Mouse (Mus musculus): ENCODE results near the gene Gm8122.
"Not testable (repeated sequence)": the region's sequence is repeated elsewhere in the genome, so short reads cannot be mapped to it uniquely, and the experiment has no call there.

The Gm8122 gene

DNA sequence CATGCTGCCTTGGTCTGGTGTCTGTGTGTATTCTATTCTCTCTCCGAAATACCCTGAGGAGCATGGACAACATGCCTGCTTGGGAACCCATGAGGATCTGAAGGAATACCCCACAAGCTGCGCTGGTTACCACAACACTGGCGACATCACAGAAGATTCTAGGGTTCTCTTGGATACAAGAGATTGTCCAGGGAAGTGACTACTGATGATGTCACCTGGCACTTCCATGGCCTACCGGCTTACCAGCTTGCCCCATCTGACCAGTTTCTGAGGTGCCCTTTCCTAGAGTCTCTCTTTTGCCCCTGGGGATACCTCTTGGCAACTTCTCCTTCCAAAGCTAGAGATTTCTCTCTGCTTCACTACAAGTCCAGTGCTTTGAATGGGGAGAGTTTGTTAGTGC is at the start of gene Gm8122:
Gene Gm8122 (minus strand): TSS at position 101 of the 400 bp plus-strand sequence.
- not testable (repeated sequence) for DNase-seq (ENCODE audit: low spot score)

DNA sequence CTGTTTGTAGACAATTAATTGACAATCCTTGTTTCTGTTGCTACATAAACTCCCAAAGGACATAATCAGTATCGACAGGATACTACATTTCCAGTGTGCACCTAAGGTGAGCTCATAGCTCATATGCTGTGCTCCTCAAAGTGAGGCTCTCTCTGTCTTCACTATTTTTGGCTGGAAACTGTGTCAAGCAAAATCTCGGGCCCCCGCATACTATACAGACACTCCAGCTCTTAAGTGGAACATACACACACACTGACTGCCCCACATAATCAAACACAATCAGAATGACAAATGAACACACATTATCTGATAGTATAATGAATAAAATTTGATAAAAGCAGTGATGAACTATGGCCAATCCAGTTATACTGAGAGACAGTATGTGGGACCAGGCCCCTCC is 43.6 kb upstream of the Gm8122 start:
- DNase-seq (ENCODE audit: low spot score), result not testable (repeated sequence)

DNA sequence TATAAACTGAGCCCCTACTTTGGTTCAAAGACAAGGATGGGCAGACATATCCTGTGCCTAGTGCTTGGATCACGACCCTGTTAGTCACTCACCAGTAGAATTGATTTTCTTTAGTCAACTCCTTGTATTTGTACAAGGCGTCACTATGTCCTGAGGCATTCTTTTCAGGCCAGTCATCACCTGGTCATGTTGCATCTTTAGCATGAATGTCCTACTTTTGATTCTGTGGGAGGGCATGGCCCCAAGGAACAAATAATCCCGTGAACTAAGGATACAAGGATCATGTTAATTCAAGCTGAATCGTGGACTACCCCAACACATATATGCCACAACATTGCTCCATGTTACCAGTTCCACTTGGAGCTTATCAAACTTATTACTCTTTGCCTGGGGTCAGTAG is 43.0 kb upstream of the Gm8122 start:
- DNase-seq (ENCODE audit: low spot score), result not testable (repeated sequence)

DNA sequence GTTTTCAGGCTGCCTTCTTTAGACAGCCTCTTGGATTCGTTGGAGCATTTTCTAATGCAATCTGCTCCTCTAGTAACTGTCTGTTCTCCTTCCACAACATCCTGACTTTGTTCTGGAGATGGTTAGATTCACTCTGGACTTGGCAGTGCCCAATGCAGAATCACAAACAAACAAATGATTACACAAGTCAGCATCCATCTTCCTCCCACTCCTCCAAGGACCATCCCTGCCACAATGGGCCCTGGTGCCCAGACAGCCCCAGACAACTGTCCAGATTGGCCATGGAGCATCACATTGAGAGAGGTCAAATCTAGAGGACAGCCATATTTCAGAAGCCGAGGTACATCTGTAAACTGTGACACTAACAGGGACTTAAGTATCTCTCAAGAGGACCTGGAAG is 42.4 kb upstream of the Gm8122 start:
- not testable (repeated sequence) for DNase-seq (ENCODE audit: low spot score)

DNA sequence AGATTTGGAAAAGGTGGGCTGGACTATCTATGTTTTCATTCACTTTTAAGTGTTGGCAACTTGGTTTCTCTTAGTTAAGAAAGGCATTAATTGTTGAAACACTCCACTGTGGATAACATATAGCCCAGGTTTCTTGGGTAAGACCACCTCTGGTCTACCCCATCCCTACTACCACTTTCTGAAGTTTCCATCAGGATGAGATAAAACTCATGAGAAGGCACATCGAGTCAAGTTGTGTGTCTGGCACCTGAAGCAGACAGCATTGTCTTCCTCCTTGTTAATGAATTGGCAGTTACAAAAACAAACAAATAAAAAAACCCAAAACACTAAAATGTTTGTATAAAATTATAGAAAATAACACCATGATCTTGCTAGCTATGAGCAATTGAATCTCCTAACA is 40.6 kb upstream of the Gm8122 start:
- DNase-seq (ENCODE audit: low spot score), result not testable (repeated sequence)

DNA sequence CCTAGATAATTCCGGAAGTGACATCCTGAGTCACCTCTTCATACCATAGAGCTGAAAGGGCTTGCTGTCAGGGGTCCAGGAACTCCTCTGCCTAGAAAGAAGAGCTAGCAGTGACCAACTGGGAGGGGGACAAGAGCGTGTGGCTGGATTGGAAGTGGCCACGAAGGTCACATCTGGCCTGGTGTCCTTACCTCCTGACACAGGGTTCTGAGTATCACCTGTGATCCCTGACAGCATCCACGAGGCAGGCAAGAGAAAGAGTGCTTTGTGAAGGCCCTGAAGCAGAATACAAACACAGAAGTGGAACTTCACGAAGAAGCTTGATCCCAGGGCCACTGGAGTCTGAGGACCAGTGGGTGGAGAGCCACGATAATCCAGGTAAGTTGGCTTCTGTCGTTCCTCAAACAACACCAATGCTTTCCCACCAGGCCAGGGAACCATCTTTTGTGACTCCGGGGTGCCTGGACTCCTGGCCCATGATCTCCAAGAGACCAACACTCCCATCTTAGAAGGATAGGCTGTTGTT is 39.9 kb upstream of the Gm8122 start, which contains the start of gene Gm9732:
Gene Gm9732 (plus strand): TSS at position 51 of the 526 bp plus-strand sequence.
- not testable (repeated sequence) for DNase-seq (ENCODE audit: low spot score)

DNA sequence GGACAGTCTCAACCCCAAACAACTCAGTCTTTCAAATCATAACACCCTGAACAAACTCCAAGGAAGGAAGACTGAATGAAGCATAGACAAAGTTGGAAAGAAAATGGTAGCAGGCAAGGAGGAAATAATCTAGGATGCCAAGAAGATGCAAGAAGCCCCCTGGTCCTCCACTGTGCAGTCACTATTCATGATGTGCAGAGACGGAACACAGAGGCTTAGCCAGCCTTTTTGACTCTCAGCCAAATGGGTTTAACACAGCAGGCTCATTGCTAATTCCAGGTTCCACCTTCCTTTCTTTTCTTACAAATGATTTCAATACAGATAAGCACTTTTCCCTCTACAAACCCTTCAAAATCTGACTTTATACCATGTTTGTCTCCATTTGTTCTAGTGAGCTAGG is 38.1 kb upstream of the Gm8122 start:
- not testable (repeated sequence) for DNase-seq (ENCODE audit: low spot score)

DNA sequence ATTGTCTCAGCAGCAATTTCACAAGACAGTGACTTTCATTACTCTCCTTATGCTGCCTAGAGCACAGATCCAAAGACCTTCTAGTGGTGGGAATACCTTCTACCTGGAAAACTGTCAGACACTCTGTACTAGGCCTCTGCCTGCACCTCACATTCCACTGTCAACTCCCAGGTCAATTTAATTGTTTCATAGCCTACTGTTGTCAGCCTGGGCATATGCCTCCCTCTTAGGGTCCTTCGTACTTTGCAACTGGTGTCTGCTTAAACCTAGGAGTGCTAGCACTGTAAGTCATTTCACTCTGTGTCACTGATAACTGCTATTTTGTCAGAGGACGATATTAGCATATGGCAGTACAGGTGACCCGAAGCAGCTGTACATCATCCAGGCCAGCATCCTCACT is 34.1 kb upstream of the Gm8122 start:
- DNase-seq (ENCODE audit: low spot score), result not testable (repeated sequence)

DNA sequence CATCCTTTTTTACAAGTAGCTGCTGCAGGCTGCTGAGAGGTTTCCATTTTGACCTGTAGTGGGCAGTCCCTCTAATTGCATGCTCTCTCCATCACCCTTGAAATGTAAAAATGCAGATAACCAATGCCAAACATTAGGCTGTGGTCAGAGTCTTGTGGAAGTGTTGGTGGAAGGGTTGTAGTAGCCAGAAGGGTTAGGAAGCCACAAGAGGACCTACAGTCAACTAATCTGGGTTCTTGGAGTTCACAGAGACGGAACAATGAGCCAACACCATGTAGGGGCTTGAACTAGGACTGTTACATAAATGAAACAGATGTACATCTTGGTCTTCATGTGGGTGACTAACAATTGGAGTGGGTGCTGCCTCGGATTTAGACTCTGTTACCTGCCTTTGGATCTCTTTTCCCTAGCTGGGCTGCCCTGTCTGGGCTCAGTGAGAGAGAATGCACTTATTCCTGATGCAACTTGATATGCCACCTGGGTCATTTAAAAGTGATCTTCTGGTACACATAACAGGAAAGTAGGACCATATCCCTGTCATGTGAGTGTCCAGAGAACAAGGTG is 33.5 kb upstream of the Gm8122 start:
- not testable (repeated sequence) for DNase-seq (ENCODE audit: low spot score)

DNA sequence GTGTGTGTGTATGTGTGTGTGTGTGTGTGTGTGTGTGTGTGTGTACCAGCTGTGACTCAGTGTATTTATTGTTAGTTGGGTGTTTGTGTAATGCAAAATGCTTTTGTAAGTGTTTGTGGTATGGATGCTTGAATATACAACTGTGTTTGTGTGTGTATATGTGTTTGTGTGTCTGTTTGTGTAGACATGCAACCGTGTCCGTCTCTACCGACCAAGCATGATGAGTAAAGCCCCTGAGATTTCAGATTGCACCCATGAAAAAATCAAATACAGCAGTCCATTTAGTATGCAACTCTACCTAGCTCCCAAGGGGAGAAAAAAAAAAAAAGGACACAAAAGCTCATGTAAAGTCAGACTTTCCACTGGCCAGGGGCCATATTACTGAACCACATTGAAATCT is 28.3 kb upstream of the Gm8122 start:
- DNase-seq (ENCODE audit: low spot score), result not testable (repeated sequence)

DNA sequence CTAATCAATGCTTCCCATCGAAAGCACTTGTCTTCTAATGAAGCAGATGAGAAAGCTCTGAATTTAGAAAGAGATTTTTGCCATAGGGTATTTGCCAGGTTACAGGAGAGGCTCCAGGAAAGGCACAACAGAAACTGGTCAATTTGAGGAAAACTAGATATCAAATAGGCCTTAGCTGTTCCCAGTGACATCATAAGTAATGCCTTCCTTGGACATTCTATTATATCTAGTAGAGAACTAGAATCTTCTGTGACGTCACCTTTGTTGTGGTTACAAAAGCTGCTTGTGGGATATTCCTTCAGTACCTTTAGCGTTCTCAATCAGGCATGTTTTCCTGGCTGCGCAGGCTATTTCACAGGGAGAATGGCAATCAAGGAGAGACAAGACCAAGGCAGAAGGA is 23.2 kb upstream of the Gm8122 start, which contains the start of gene Gm8126:
Gene Gm8126 (plus strand): TSS at position 301 of the 400 bp plus-strand sequence.
- not testable (repeated sequence) for DNase-seq (ENCODE audit: low spot score)

DNA sequence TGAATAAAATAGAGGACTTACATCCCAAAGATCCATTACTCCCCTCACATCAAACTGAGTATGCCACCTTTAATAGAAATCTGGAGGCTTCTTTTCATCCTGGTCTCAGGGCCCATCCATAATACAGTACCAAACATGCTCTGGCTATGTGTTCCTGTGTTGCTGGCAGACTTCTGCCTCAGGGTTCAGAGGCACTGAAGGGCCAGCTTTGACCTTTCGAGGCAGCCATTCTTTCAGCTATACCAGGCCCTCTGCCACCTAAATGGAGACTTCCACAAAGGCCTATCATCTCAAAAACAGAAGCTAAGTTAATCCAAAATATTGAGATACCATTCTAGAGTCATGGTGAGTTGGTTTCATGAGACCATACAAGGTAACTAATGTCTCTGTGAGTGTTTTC is 21.4 kb upstream of the Gm8122 start:
- DNase-seq (ENCODE audit: low spot score), result not testable (repeated sequence)

DNA sequence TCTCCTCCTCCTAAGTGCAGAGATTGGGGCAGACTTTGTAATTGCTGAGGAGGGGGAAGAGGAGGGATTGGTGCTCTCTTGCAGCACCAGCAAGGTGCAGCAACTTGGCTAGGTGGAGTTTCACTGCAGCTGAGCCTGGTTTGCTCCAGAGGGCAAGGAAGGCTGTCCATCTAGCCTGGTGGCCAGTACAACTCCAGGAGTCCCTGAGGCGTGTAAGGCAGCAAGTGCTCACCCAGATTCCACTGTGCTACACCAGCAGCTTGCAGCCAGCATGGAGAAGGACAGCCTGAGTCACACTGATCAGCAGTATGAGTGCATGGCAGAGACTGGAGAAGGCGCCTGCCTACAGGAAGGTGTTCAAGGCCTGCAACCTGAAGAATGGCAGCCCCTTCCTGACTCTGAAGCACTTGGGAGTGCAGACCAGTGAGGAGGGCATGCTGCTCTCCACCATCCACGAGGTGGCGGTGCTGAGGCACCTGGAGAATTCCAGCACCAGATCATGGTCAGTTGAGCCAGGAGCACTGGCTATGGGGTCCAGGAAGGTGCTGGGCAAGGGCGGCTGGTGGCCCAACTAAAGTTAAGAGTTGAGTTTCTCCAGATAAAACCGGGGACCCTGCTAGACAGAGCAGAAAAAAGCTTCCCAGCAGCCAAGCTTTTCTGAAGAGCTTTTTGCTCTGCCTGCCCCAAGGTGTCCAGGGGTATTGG is 15.6 kb upstream of the Gm8122 start:
- DNase-seq (ENCODE audit: low spot score), result not testable (repeated sequence)

DNA sequence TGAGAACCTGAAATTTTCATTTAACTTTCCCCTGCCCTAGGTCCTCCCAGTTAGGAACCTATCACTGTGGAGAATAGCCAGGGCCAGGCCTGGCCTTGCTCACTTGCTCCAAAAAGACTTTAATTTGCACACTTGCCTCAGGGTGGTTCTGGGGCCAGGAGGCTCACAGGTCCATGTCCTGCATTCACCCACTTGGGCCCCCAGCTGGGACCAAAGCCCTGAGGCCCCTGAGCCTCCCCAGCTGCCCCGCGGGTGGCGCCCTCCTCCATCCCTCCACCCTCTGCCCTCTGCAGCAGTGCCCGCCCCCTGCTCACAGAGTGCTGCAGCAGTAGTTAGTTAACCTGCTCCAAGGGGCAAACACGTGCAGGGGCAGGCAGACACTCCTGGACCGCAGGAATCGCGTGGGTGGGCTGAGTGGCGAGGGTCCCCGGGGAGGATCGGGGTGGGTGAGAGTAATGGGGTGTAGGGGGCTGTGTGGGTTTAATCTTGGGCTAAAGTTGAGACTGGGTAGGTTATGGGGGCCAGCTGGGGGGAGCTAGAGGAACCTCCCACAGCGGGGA is 14.6 kb upstream of the Gm8122 start:
- DNase-seq (ENCODE audit: low spot score), result not testable (repeated sequence)

DNA sequence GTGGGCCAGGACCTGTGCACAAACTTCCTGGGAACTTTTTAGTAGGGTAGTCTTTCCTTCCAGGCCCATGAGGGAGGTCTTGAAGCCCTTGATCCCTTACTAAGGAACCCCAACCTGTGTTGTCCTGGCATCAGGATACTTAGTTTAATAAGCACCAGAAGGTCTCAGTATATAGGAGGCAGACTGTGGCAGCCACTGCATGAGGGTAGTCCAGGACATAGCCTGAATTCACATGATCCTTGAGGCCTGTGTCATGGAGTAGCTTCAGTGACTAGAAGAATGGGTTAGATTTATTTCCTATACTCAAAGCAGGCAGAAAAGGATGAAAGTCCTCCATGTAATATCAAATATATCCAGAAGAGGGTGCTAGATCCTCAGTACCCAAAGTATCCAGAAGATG is 2.7 kb upstream of the Gm8122 start:
- not testable (repeated sequence) for DNase-seq (ENCODE audit: low spot score)
